Mouse (Mus musculus) liver, embryonic 12.5 days (tissue): ENCODE data around the gene Pkp2. TPM values are rescaled to one million over a fixed set of nuclear protein-coding genes. Genes with fewer than 3 reads are reported as not detected.

Source experiments
- ATAC-seq: fragments of 200-750 bp; cut with Nextera tagmentation; 2 replicates; pipeline ENCODE4 v1.8.0; 2017; ENCODE audit warnings: moderate number of reproducible peaks, mild to moderate bottlenecking, moderate library complexity
- H3K27ac ChIP-seq: fragments of 300-500 bp; sonication (generic); 2 replicates; pipeline ENCODE4 v1.5.1; 2016; ENCODE audit warnings: mild to moderate bottlenecking
- H3K27me3 ChIP-seq: fragments of 300-500 bp; sonication (generic); replicated peaks from 2 replicates; pipeline ENCODE4 v1.6.1; 2016; ENCODE audit warnings: mild to moderate bottlenecking, moderate library complexity
- H3K36me3 ChIP-seq: fragments of 300-500 bp; sonication (generic); 2 replicates; pipeline ENCODE4 v1.6.1; 2016; ENCODE audit warnings: mild to moderate bottlenecking, moderate library complexity
- H3K4me1 ChIP-seq: fragments of 300-500 bp; sonication (generic); 2 replicates; pipeline ENCODE4 v1.6.1; 2016
- H3K4me2 ChIP-seq: fragments of 300-500 bp; sonication (generic); 2 replicates; pipeline ENCODE4 v1.6.1; 2016; ENCODE audit warnings: mild to moderate bottlenecking, moderate library complexity
- H3K4me3 ChIP-seq: fragments of 300-500 bp; sonication (generic); 2 replicates; pipeline ENCODE4 v1.5.1; 2016; ENCODE audit warnings: mild to moderate bottlenecking, moderate library complexity
- H3K9ac ChIP-seq: fragments of 300-500 bp; sonication (generic); 2 replicates; pipeline ENCODE4 v1.6.1; 2016; ENCODE audit warnings: mild to moderate bottlenecking, moderate library complexity
- H3K9me3 ChIP-seq: fragments of 300-500 bp; sonication (generic); replicated peaks from 2 replicates; pipeline ENCODE4 v1.6.1; 2016; ENCODE audit warnings: mild to moderate bottlenecking, moderate library complexity
- WGBS: fragments of 180-500 bp; shearing (Covaris S2); methylation state at CpG from one replicate; pipeline ENCODE4 v1.1.7; 2016; ENCODE audit not compliant: insufficient replicate concordance; 5-methylcytosine and 5-hydroxymethylcytosine counted together
- polyA plus RNA-seq: library from polyadenylated mRNA; unstranded; fragments of >200 nt; fragmentation: Nextera tagmentation; extraction: Ambion mirVana; gene quantifications from 2 replicates; pipeline ENCODE4 v1.2.1, GENCODE M21; 2016

The Pkp2 gene
- polyA plus RNA-seq, 1 experiment from 2014 or later: 5.8 TPM

DNA sequence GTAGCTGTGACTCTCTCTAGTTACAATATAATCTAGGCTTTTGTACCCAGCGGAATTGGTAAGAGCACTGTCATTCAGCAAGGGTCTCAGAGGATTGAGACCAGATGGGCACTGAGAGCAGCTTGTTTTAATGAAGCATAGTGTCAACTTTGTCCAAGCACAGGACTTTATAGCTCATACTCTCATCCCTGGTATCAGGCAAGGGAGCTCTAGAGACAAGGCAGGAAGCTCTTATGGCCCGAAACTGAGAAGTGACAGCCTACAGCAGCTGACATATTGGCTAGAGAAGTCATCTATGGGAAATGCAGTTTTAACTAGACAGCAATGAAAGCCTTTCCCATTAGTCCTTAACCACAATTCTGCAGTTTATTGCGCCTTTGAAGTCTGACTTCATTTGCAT, 59.9 kb downstream of the Pkp2 start:
- no peaks in the 10 kb centered on the region for H3K4me1 ChIP-seq
- H3K4me2 ChIP-seq: no peak overlapping the region
- H3K9ac ChIP-seq: no peak overlapping the region
- 52% methylated on average over 3 of the region's 3 CpGs for WGBS
- no peaks in the 10 kb centered on the region for H3K9me3 ChIP-seq
- no peak overlapping the region for H3K27ac ChIP-seq
- no peak for ATAC-seq
- no peaks in the 10 kb centered on the region for H3K36me3 ChIP-seq
- no peak overlapping the region for H3K4me3 ChIP-seq
- no peaks in the 10 kb centered on the region for H3K27me3 ChIP-seq

DNA sequence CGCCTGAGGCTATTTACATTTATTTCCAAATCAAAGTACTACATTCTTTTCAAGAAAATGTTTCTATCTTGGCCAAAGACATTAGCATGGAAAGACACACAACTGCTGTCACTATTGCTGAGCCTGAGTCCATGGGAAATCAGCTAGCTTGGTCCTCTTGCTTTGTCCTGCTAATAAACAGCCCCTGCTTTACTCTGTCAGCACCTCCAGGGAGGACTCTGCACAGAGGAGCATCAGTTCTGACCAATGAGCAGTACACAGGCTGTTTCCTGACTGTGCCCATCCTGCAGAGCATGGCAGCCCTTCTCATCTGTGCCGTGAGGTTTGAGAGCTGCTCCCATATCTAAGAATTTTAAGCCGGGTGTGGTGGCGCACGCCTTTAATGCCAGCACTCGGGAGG, 60.6 kb downstream of the Pkp2 start:
- Histone ChIP-seq H3K4me1 (no peaks in the 10 kb centered on the region), H3K4me3 (no peak overlapping the region), H3K27me3 (no peaks in the 10 kb centered on the region), H3K9me3 (no peaks in the 10 kb centered on the region), H3K9ac (no peak overlapping the region), H3K4me2 (no peak overlapping the region), H3K36me3 (no peaks in the 10 kb centered on the region), H3K27ac (no peak overlapping the region)
- 71% methylated on average over 6 of the region's 6 CpGs for WGBS
- no peak for ATAC-seq

- H3K4me2 ChIP-seq: peak within 1 kb of the TSS; percentile 83
- peak within 1 kb of the TSS; percentile 96 for H3K4me3 ChIP-seq
- peak within 1 kb of the TSS; percentile 88 for H3K27ac ChIP-seq
- no peaks in the 10 kb centered on the region for H3K9me3 ChIP-seq
- H3K9ac ChIP-seq: peak within 1 kb of the TSS; percentile 88
- H3K27me3 ChIP-seq: no peaks in the 10 kb centered on the region
- peaks cover 19% of the 10 kb centered on the region for H3K36me3 ChIP-seq
- H3K4me1 ChIP-seq: peaks cover 17% of the 10 kb centered on the region
- ATAC-seq: peak; percentile 98
- WGBS: under 1% methylated on average over 50 of the region's 50 CpGs
These were observed 89.4 kb downstream of the Pkp2 start, which contains the start of gene Yars2 for GRCm38 (mm10) chr16:16302369-16303137. TSS of gene Yars2 (plus strand) at chr16:16302965.

GRCm38 (mm10) chr16:16303138-16303827, 90.2 kb downstream of the Pkp2 start:
- peak; percentile 64 for ATAC-seq
- Histone ChIP-seq H3K27ac (peak overlapping the region; percentile 88), H3K4me1 (peaks cover 17% of the 10 kb centered on the region), H3K27me3 (no peaks in the 10 kb centered on the region), H3K9ac (peak overlapping the region; percentile 88), H3K4me3 (peak overlapping the region; percentile 96), H3K4me2 (peak overlapping the region; percentile 83), H3K36me3 (peaks cover 26% of the 10 kb centered on the region), H3K9me3 (no peaks in the 10 kb centered on the region)
- under 1% methylated on average over 61 of the region's 61 CpGs for WGBS

GRCm38 (mm10) chr16:16303888-16304287, 90.8 kb downstream of the Pkp2 start:
- Histone ChIP-seq H3K9me3 (no peaks in the 10 kb centered on the region), H3K4me1 (peaks cover 17% of the 10 kb centered on the region), H3K9ac (peak overlapping the region; percentile 88), H3K4me2 (peak overlapping the region; percentile 83), H3K27ac (no peak overlapping the region), H3K36me3 (peaks cover 28% of the 10 kb centered on the region), H3K27me3 (no peaks in the 10 kb centered on the region), H3K4me3 (peak overlapping the region; percentile 96)
- no peak for ATAC-seq
- WGBS: 12% methylated on average over 7 of the region's 7 CpGs

DNA sequence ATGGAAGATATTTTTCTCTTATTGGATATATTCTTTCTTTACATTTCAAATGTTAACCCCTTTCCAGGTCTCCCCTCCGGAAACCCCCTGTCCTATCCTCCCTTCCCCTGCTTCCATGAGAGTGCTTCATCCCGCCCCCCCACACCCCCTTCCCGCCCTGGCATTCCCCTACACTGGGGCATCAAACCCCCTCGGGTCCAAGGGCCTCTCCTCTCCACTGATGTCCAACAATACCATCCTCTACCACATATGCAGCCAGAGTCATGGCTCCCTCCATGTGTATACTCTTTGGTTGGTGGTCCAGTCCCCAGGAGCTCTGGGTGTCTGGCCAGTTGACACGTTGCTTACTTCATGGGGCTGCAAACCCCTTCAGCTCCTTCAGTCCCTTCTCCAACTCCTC, 98.2 kb downstream of the Pkp2 start:
- Histone ChIP-seq H3K4me2 (no peak overlapping the region), H3K4me3 (no peak overlapping the region), H3K9ac (no peak overlapping the region), H3K27me3 (no peaks in the 10 kb centered on the region), H3K27ac (no peak overlapping the region), H3K4me1 (no peaks in the 10 kb centered on the region), H3K9me3 (no peaks in the 10 kb centered on the region), H3K36me3 (peaks cover 80% of the 10 kb centered on the region)
- WGBS: 75% methylated on average over 5 of the region's 5 CpGs
- ATAC-seq: no peak

Other genes starting within 250 kb of the Pkp2 start
- gene Yars2, start 89.6 kb downstream of the Pkp2 start, polyA plus RNA-seq: 60.1 and 61.0 TPM in 2 replicates
- gene Dnm1l, start 145.6 kb downstream of the Pkp2 start, polyA plus RNA-seq: 36.1 and 37.4 TPM in 2 replicates